Mouse (Mus musculus) retina, embryonic 14.5 days (tissue): ENCODE measurements around the gene Rgsl1.
A peak's percentile ranks its signal among the peaks of the same experiment; 100 is the strongest.
"Not testable (repeated sequence)": the region's sequence is repeated elsewhere in the genome, so short reads cannot be mapped to it uniquely, and the experiment has no call there.

ENCODE experiments used
- DNase-seq: peaks from one replicate; pipeline ENCODE4 v3.0.0-alpha.2; 2015; ENCODE audit warnings: low spot score

Gene Rgsl1

GRCm38 (mm10) chr1:153844042-153844441 lies at the start of gene Rgsl1:
Gene Rgsl1 (minus strand): TSS chr1:153844142.
- DNase-seq: no peak

- no peak for DNase-seq
Observed at GRCm38 (mm10) chr1:153891442-153891841, 47.5 kb upstream of the Rgsl1 start, which contains the start of gene Teddm1a. Gene Teddm1a (plus strand): TSS chr1:153891742.

- DNase-seq: no peak
Observed at GRCm38 (mm10) chr1:153890121-153890520, 46.2 kb upstream of the Rgsl1 start.

GRCm38 (mm10) chr1:153886024-153886633 lies 42.2 kb upstream of the Rgsl1 start:
- no peak for DNase-seq

GRCm38 (mm10) chr1:153880391-153880790 lies 36.4 kb upstream of the Rgsl1 start:
- not testable (repeated sequence) for DNase-seq

- DNase-seq: no peak
Observed at GRCm38 (mm10) chr1:153874045-153874444, 30.1 kb upstream of the Rgsl1 start, which contains the start of gene Teddm1b. Gene Teddm1b (plus strand): TSS chr1:153874345.

GRCm38 (mm10) chr1:153855946-153856345 lies 12.0 kb upstream of the Rgsl1 start:
- no peak for DNase-seq

GRCm38 (mm10) chr1:153852696-153853095 lies 8.8 kb upstream of the Rgsl1 start:
- not testable (repeated sequence) for DNase-seq

- DNase-seq: peak; percentile 80
Observed at GRCm38 (mm10) chr1:153846867-153847266, 2.9 kb upstream of the Rgsl1 start.

- DNase-seq: no peak
Observed at GRCm38 (mm10) chr1:153846420-153846819, 2.5 kb upstream of the Rgsl1 start.

- no peak for DNase-seq
Observed at GRCm38 (mm10) chr1:153842121-153842740, 1.7 kb downstream of the Rgsl1 start.

GRCm38 (mm10) chr1:153836036-153836435 lies 7.9 kb downstream of the Rgsl1 start:
- no peak for DNase-seq

GRCm38 (mm10) chr1:153830746-153831145 lies 13.2 kb downstream of the Rgsl1 start:
- DNase-seq: no peak

GRCm38 (mm10) chr1:153820216-153820615 lies 23.7 kb downstream of the Rgsl1 start:
- no peak for DNase-seq

GRCm38 (mm10) chr1:153814278-153814677 lies 29.7 kb downstream of the Rgsl1 start:
- DNase-seq: no peak

GRCm38 (mm10) chr1:153807390-153807993 lies 36.5 kb downstream of the Rgsl1 start:
- peak; percentile 78 for DNase-seq

- no peak for DNase-seq
Observed at GRCm38 (mm10) chr1:153803530-153803929, 40.4 kb downstream of the Rgsl1 start.

GRCm38 (mm10) chr1:153802691-153803090 lies 41.3 kb downstream of the Rgsl1 start:
- DNase-seq: no peak

GRCm38 (mm10) chr1:153794241-153794640 lies 49.7 kb downstream of the Rgsl1 start:
- no peak for DNase-seq

- DNase-seq: no peak
Observed at GRCm38 (mm10) chr1:153790708-153791107, 53.2 kb downstream of the Rgsl1 start.

GRCm38 (mm10) chr1:153785608-153786007 lies 58.3 kb downstream of the Rgsl1 start:
- no peak for DNase-seq

- no peak for DNase-seq
Observed at GRCm38 (mm10) chr1:153783339-153783738, 60.6 kb downstream of the Rgsl1 start.

GRCm38 (mm10) chr1:153778205-153778604 lies 65.7 kb downstream of the Rgsl1 start:
- no peak for DNase-seq
